Mouse (Mus musculus) thymus, postnatal 0 days (tissue): ENCODE data around the gene Ptprn. TPM values are rescaled to one million over a fixed set of nuclear protein-coding genes. Genes with fewer than 3 reads are reported as not detected.

Experiments
- DNase-seq: peaks from one replicate; pipeline ENCODE4 v3.0.0-alpha.2; 2015; ENCODE audit warnings: low spot score
- polyA plus RNA-seq: library from polyadenylated mRNA; unstranded; fragments of >200 nt; fragmentation: Nextera tagmentation; extraction: Ambion mirVana; gene quantifications from 2 replicates; pipeline ENCODE4 v1.2.1, GENCODE M21; 2015

Ptprn gene
- polyA plus RNA-seq, 1 experiment from 2014 or later: 0.98 TPM

DNA sequence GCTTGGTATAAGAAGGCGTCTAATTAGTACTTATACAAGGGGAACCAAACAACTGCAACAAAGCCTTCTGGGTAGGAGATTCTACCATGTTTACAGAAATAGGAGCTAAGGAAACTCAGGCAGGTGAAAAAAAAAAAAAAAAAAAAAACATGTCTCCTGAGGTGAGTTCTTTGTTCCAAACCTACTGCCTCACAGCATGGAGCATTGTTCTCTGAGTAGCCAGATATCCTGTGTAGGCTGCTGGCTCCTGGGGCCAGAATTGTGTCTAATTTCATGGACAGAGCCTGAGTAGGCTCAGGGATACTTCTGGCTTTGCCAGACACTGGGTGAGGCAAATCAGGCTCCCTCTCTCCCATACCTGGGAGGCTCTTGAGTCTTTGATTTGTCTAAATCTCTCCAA lies 36.6 kb downstream of the Ptprn start:
- DNase-seq: no peak

DNA sequence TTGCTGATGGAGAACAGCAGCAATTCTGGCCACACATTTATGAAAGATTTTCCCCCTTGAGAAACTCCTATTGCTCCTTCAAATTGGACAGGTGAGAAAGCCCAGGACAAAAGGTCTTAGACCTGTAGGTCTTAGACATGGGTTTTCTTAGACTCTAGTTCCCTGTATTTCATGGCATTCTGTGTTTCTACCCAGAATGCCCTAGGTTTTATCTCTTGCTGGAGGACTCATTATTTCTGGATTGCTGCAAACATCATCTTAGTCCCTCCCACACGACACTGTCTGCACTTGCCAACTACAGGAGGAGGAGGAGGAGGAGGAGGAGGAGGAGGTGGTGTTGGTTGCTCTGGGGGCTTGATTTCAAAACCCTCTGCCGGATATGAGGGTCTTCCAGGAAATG lies 38.2 kb downstream of the Ptprn start:
- no peak for DNase-seq

DNA sequence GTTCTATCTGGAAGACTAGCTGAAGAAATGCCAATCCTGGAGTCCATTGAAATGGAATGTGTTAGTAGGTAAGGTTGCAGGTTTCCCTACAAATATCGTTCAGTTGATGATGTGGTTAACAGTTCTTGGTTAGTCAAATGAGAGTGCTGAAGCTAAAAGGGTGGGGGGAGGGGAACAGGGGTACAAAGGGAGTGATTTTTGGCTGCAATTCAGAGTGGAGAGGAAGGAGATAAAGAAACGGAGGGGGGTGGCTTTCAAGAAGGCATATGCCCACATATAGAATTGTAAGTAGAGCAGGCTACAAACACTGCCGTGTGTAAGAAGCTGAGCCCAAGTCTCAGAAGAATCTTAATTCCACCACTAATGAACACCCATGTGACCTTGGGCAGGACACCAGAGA lies 38.8 kb downstream of the Ptprn start:
- DNase-seq: no peak

DNA sequence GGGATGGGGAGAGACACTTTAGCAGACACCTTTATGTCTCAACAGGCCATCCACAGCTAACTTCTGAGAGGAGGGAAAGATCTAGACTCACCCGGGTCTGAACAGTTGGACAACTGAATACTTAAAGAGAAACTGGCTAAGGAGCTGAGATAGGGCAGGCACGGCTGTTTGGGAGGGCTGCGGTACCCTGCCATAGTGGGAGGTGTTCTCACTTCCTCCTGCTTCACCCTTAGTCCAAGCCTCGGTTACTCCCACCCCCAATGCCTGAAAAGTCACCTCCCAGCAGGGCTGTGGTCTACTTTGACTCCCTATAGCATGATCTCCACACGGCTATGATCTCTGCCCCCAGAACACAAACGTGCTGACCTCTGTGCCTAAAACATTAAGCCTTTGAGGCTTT lies 40.8 kb downstream of the Ptprn start:
- DNase-seq: no peak

DNA sequence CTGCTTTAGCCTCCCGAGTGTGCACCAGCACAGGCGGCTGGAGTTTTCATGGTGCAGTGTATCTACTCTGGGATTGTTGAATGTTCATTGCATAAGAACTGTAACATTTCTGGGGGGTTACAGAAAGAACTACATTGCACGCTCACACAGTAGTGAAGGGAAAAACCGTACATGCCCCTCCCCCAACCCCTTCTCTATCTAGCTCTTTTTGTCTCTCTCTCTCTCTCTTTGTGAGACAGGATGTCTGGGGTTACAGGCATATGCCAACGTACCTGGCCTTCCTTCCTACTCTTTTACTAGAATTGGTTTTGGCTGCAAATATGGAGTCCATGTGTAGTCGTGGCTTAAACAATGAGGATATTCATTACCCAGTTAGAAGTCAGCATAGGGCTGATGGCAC lies 41.4 kb downstream of the Ptprn start:
- DNase-seq: peak; percentile 68

DNA sequence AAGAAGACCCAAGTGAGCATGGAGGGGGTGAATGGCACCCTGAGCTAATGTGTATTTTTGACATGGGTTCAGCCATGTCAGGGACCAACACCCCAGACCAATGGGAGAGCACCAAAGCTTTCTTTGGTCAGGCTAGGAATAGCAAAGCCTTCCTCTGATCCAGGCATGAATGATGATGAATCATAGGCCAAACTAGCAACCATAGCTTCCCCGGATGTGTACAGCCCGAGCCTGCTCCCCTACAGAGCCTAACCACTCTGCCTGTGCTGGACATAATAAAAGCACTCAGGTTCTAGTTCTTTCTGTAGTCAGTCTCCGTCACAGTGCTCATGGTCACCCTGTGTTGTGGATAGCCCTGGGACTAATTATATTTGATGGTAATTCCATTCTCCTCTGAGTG lies 42.8 kb downstream of the Ptprn start:
- no peak for DNase-seq

DNA sequence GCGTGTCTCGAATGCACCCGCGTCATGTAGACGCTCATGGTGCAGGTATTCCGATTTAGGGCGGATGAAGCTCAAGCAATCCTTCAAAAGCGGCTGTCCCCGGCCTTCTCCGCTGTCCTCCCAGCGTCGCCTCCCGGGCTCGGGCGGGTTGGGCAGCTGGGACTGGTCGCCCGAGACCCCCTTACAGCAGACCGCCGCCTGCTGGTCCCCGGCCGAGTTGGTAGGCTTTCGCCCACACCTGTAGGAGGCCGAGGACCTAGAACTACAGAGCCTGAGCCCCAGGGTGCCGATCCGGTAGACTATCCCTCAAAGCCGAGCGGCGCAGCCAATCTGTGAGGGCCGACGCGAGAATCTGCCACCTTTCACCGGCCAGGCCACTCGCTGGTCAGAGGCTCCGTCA lies 44.8 kb downstream of the Ptprn start, which contains the start of gene Tuba4a:
Tuba4a (minus strand) TSS at position 335 of the 400 bp plus-strand sequence.
- no peak for DNase-seq

DNA sequence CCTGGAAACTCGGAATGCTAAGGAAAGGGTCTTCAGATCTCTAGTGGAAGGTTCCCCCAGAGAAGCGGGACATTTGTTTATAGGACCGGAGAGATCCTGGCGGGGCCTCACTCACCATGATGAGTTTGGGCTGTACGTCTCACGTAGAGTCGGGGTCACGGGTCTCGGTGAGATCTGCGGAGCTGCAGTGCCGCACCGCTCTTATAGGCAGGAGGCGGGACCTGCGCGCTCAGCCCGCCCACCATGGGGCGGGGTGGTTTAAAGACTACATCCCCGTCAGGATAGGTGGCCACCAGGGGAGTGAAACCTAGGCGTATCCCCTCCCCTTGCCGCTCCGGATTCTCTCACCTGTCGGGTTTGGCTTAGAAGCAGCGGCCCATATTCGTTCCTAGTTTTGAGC lies 45.2 kb downstream of the Ptprn start:
- peak; percentile 95 for DNase-seq

DNA sequence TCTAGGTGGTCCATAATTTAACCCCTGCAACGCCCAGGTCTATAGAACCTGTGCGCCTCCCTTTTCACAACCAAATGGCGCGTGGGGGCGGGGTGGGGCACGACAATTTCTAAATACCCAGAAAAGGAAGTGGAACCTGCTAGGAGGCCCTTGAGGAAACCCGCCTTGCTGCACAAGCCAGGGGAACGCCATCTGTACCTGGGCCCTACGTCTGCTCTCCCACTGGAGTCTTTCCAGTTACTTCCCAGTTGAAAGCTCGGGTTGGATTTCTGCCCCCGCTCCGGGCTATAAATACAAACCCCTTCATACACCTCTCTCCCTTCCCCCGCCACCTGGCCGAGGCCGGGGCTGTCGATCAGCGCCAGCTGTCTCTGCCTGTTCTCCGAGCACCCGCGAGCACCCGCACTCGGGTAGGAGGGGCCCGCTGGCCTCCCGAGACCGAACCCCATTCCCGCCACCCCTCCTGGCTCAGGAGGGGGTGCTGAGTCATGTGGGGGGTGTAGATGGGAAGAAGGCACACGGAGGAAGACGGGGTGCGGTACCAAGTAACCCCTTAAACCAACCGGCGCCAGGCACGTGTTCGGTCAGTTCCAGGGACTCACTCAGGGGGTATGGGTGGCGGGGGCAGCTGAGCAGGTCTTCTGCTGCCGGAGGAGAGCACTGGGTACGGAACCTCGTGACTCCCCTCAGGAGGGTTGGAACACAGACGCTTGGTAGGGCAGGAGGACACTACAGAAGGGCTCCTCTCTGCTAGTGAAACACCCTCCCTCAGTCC lies 45.9 kb downstream of the Ptprn start:
- DNase-seq: peak; percentile 67

DNA sequence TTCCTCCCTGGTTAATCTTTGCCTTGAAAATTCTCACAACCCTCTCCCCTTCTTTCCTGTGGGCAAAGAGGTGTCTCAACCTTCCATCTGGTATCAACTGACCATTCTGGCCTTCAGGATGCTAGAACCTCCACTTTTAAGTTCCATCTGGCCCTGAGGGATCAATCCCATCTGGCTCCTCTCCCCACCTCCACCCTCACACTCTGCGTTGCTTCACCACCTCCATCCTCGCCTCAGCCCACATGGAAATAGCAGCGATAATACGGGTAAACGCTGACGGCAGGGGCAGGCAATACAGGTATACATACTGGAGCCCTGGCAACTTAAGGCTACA lies 46.4 kb downstream of the Ptprn start:
- no peak for DNase-seq

DNA sequence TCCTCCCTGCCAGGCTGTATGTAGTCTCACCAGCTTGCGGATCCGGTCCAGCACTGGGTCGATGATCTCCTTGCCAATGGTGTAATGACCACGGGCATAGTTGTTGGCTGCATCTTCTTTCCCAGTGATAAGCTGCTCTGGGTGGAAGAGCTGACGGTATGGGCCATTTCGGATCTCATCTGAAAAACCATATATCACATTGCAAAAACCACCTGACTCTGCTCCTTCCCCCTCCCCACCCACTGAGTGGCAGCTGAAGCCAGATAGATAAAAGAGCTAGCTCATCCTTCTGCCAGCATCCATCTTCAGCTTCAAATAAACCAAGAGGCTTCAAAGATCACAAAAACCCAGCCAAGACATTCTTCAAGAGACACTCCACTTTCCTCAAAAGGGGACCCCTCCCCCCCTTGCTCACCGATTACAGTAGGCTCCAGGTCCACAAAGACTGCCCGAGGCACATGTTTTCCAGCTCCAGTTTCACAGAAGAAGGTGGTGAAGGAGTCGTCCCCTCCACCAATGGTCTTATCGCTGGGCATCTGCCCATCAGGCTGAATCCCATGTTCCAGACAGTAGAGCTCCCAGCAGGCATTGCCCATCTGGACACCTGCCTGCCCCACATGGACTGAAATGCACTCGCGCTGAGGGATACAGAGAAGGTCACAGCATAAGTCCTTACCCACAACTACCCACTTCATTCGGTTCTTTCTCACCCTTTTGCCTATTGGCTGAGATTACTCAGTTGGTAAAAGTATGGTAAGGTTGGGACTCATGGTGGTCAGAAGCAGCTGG lies 47.3 kb downstream of the Ptprn start:
- DNase-seq: peak; percentile 49

DNA sequence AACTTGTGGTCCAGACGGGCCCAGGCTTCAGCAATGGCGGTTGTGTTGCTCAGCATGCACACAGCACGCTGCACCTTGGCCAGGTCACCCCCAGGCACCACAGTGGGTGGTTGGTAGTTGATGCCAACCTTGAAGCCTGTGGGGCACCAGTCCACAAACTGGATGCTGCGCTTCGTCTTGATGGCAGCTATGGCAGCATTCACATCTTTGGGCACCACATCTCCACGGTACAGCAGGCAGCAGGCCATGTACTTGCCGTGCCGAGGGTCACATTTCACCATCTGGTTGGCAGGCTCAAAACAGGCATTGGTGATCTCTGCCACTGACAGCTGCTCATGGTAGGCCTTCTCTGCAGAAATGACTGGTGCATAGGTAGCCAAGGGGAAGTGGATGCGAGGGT lies 48.5 kb downstream of the Ptprn start:
- DNase-seq: no peak

DNA sequence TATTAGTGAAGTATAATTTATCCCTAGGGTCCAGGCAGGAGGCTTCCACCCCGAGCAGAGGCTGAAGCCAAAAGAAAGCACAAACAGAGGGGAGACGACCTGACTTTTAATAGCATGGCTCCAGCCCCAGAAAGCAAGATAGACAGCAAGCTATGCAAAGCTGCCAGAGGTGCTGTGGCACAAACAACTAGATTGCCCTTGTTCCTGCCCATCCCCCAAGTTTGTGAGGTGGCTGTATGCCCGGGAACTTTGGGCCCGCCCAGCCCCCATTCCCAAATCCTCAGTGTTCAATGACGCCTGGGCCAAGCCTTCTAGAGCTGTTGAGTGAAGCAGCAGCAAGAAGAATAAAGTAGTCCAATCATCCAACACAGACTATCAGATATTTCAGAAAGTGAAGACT lies 49.4 kb downstream of the Ptprn start:
- DNase-seq: no peak

DNA sequence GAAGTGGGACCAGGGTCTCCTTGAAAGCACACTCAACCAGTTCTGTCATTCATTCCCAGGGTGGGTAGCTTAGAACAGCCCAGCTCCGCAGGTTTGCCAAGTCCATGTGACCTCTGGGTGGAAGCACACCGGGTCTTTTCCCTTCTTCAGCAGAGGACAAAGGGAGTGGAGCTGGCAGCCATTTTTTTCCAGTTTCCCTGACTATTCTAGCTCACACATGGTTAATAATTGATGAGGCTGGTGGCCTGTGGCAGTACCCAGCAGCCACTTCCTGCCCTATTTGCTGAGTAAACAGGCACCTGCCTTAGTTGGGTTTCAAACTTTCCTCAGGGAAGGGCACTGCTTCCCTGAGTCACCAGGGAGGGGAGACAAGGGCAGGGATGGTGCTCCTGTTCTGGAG lies 49.9 kb downstream of the Ptprn start:
- DNase-seq: no peak

DNA sequence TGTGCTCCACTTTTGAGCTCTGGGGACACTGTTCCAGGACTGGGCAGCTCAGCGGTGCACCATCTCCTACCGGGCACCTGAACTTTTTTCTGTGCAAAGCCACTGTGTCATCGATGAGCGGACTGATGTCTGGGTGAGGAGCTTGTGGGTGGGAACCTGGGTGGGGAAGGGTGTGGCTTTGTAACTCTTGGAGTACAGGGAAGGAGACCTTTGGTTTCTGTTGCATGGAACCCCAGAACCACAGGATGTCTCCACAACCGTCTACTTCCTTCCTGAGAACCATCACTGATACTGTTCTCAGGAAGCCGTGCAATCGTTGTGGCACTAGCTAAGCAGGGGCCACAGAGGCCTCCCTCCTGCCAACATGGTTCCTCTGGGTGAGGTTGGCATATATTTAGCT lies 51.2 kb downstream of the Ptprn start:
- DNase-seq: no peak

DNA sequence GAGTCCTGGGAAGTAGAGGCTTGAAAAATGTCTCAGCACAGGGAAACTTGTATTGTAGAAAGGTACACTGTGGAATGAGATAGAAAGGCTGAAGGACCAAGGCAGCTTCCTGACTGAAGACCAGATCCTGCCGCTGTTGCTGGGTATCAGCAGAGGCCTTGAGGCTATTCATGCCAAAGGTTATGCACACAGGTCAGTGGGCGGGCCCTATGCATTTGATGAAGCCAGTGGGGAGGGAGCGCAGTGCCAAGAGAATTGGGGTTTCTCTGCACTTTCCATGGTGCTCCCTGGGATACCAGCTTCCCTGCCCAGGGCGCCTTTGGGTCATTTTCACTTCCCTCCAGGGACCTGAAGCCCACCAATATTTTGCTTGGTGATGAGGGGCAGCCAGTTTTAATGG lies 51.8 kb downstream of the Ptprn start:
- DNase-seq: no peak

DNA sequence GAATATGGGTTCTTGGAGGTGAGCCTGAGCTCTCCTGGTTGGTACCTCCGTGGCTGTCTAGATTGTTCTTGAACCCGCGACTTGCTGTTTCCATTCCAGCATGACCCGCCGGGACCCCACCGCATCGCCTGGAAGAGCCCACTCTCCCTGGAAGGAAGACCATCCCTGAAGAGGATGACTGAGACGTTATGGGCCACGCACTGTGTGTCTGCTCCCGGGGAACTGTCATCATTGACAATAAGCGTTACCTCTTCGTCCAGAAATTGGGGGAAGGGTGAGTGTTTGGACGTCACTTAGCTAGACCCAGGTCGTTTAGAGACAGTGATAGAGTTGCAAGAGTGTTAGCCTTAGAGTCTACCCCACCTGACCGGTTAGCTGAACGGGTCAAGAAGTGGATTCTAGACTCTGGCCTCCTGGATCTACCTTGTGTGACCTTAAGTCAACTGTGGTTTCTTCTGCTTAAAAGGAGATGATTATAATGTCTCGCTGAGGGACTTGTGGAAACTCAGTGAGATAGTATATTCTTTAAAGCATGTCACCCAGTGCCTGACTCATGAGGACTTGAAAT lies 53.1 kb downstream of the Ptprn start:
- no peak for DNase-seq

DNA sequence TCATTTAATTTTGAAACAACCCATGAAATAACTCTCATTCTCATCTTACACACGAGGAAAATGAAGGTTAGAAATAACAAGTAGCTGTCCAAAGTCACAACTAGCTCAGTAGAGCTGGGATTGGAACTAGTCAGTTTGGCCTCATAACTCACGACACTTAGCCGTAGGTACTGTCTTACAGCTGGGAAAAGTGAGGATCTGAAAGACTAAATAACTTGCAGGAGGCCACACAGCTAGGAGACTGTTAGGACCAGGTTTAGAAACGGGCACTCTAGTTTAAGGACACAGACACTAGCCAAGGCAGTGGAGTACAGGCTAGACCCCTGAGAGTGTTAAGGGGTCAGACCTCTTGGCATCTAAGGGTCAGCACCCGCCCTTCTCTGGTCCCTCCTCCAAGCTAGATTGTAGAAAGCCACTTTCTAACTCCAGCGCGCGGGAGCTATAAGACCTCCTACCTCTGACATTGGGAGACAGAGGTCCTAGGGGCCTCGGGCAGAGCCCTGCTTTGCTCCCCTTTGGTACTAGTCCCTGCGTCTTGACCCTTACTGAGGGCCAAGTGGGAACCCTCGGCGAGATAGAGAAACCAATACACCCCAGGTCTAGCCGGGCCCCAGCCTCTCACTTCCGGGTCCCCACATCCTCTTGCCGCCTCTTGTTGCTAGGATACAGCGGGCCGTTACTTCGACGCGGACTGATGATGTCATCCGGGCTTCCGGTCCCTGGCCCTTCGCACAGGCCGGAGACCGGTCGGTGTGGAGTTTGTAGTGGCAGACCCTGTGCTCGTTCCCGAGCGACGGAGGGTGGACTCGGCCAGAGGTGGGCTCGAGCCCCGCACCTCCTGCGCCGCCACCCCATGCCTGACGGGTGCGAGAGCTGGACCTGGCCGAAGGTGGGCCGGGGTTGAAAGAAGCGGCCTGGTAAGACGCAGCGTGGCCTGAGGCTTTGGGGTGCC lies 53.9 kb downstream of the Ptprn start, which contains the start of the genes Glb1l and Stk16:
Glb1l (minus strand) TSS at position 678 of the 952 bp plus-strand sequence.
Stk16 (plus strand) TSS at position 703 of the 952 bp plus-strand sequence.
- peak; percentile 95 for DNase-seq

DNA sequence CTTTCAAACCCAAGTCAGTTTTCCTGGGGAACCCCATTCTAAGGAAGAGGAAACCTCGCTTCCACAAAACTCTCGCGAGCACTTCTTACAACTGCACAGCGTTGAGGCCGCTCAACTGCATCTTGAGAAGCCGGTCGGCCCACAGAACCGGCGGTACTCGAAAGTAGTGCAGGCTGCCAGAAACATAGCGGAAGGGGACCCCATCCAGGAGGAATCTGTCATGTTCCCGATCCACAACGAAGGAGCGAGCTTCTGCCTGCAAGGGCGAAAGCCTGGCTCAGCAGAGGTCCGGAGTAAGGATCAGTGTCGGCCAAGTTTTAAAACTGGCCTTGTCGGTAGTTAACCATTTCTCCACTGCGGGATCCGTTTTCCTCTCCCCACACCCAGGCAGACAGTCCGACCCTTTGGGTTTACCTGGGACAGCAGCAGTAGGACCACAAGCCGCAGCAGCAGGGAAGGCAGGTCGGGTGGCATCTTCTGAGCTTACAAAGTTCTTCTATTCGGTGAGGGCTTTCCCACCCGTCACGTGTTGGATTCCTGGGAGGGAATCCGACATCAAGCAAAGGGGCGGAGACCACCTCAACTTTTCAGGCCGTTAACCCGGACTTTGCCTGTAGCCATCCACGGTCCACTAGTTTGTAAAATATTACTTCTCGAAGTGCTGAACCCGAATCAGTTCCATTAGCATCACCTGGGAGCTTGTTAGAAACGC lies 55.2 kb downstream of the Ptprn start:
- peak; percentile 42 for DNase-seq

DNA sequence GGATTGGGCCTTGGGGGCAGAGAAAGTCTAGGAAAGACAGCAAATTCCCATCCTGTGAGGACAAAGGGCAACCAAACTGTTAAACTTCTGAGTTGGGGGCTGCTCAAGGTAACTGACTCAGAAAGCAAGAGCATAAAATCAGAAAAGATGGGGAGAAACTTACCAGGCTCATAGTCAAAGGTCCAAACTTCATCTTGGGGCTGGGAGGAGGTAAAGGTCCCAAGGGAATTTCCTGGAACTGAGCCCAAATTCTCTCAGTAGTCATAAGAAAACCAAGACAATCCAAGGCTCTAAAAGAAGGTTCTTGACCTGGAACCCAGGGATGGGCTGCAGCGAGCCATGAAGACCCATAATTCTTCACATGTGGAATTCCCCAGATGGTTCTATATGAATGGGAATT lies 63.1 kb downstream of the Ptprn start:
- DNase-seq: no peak
